Mouse (Mus musculus): ENCODE data around the gene Fat2. TPM values are rescaled to one million over a fixed set of nuclear protein-coding genes. Genes with fewer than 3 reads are reported as not detected.

Fat2 gene
- total RNA-seq, 2 experiments from 2014 or later = not detected

DNA sequence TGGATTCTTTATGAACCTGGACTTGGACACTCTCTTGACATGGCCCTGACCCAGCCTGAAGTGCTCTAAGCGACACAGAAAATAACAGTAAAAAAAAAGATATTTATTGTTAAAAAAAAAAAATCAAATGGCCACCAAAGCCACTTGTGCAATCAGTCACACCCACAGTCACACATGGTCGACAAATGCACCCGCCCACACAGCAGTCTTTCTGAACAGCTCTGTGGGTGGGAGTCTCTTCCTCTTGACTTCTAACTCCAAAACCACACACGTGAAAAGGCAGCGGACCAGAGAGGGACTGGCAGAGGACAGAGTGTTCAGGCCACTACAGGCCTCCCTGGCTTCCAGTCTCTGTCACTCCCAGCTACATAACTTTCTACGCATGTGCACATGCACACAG, 85.8 kb downstream of the Fat2 start:
- no peak for ATAC-seq (ENCODE audit: poor library complexity, severe bottlenecking)

- peak; percentile 94 for ATAC-seq (ENCODE audit: poor library complexity, severe bottlenecking)
Measured at GRCm38 (mm10) chr11:55240556-55240955, 95.8 kb downstream of the Fat2 start.

GRCm38 (mm10) chr11:55239496-55239895, 96.9 kb downstream of the Fat2 start:
- no peak for ATAC-seq (ENCODE audit: poor library complexity, severe bottlenecking)

- ATAC-seq (ENCODE audit: poor library complexity, severe bottlenecking) = no peak
Measured at GRCm38 (mm10) chr11:55236815-55237214, 99.5 kb downstream of the Fat2 start.

GRCm38 (mm10) chr11:55234791-55235190, 101.6 kb downstream of the Fat2 start:
- no peak for ATAC-seq (ENCODE audit: poor library complexity, severe bottlenecking)

DNA sequence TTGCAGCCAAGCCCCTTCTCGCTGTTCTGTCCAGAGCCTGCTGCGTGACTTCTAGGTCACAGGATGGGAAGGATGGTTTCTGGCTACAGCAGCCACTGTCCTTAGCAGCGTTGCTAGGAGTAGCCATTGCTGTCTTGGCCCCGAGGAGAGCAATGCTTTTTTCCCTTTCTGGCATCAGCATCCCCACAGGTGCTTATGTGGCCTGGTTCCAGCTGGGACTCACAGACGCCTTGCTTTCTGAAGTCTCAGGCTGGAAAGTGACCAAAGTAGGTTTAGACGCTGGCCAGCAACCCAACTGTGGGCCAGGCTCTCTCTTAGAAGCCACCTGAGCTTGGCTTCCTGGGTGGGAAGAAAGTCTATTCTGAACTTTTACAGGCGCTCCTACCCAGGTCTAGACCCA, 102.1 kb downstream of the Fat2 start:
- no peak for ATAC-seq (ENCODE audit: poor library complexity, severe bottlenecking)

DNA sequence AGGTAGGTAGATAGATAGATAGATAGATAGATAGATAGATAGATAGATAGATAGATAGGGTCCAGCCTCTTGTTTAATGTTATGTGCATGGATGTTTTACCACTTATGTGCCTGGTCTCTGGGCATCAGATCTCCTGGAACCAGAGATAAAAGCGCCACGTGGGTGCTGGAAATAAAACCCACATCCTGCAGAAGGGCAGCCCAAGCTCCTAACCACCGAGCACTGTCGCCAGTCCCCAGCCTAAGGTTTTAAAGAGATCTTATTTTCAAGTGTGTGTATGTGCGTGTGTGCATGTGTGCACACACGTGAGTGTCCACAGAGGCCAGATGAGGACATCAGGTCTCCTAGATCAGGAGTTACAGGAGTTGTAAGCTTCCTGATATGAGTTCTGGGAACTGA, 105.3 kb downstream of the Fat2 start:
- ATAC-seq (ENCODE audit: poor library complexity, severe bottlenecking) = no peak

- ATAC-seq (ENCODE audit: poor library complexity, severe bottlenecking) = no peak
Measured at GRCm38 (mm10) chr11:55221306-55221705, 115.1 kb downstream of the Fat2 start.

DNA sequence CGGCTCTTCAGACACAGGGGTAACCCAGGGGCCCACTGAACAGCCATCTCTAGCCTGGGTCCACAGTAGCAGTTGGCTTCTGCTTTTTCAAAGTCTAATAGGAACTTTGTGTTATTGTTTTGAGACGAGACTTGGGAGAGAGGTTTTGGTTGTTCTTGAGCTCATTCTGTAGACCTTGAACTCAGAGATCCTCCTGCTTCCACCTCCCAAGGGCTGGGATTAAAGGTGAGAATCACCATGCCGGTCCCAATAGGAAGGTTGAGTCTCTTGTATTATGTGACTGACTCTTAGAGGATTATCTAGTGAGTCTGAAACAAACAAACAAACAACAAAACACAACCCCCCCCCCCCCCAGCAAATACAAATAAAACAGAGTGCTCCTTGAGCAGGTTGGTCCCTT, 117.9 kb downstream of the Fat2 start:
- no peak for ATAC-seq (ENCODE audit: poor library complexity, severe bottlenecking)

- no peak for ATAC-seq (ENCODE audit: poor library complexity, severe bottlenecking)
Measured at GRCm38 (mm10) chr11:55217880-55218279, 118.5 kb downstream of the Fat2 start.

GRCm38 (mm10) chr11:55217418-55217817, 118.9 kb downstream of the Fat2 start:
- no peak for ATAC-seq (ENCODE audit: poor library complexity, severe bottlenecking)

- no peak for ATAC-seq (ENCODE audit: poor library complexity, severe bottlenecking)
Measured at GRCm38 (mm10) chr11:55216830-55217229, 119.5 kb downstream of the Fat2 start.

GRCm38 (mm10) chr11:55216061-55216460, 120.3 kb downstream of the Fat2 start:
- ATAC-seq (ENCODE audit: poor library complexity, severe bottlenecking) = no peak

- no peak for ATAC-seq (ENCODE audit: poor library complexity, severe bottlenecking)
Measured at GRCm38 (mm10) chr11:55214978-55215377, 121.4 kb downstream of the Fat2 start.

GRCm38 (mm10) chr11:55214161-55214560, 122.2 kb downstream of the Fat2 start:
- no peak for ATAC-seq (ENCODE audit: poor library complexity, severe bottlenecking)

DNA sequence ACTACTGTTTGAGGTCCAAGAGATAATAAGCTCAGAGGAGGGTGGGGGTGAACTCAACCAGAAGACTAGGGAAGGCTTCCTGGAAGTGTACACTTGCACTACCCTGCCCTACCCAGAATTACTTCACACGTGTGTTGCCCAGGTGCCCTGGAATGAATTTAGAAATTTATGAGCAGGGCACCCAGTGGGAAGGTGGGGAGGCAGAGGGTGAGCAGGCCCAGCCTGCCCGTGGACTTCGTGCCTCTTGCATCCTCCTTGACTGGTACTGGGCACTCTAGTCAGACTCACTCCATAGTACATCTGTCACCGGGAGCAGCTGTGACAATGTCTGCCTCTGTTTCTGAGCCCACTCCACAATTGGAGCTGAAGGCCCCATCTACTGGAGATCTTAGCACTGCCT, 122.8 kb downstream of the Fat2 start:
- ATAC-seq (ENCODE audit: poor library complexity, severe bottlenecking) = no peak

- peak; percentile 71 for ATAC-seq (ENCODE audit: poor library complexity, severe bottlenecking)
Measured at GRCm38 (mm10) chr11:55209626-55210353, 126.6 kb downstream of the Fat2 start.

GRCm38 (mm10) chr11:55209032-55209431, 127.3 kb downstream of the Fat2 start:
- no peak for ATAC-seq (ENCODE audit: poor library complexity, severe bottlenecking)

DNA sequence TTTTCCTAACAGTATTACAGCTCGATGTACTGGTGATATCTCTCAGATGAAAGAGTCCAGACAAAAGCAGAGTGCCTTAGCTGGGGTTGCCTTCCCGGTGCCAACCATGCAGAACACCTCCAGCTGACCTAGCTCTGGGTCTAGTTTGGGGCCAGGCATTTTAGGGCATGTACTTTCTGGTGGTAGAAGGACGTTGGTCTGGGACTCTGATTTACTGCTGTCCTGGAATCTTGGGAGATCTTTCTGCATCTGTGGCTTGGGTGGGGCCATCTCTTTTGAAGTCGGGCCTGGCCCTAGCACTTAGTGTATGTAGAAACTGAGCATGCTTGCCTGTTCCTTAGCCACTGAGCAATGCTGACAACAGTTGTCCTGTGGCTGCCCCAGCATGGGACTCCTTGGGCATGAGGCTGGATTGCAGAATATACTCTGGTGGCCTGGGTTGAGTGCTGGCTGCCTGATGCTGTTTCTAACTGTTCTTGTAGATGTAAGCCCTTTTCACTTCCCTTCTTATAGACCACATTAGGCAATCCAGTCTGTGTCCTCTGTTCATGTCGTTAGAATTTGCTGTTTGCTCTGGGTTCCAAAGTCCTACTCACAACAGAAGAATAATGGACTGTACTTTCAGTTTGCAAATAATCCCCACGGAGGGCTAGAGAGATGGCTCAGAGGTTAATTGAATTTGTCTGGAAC, 128.2 kb downstream of the Fat2 start:
- ATAC-seq (ENCODE audit: poor library complexity, severe bottlenecking) = peak; percentile 64

GRCm38 (mm10) chr11:55204602-55205001, 131.8 kb downstream of the Fat2 start:
- ATAC-seq (ENCODE audit: poor library complexity, severe bottlenecking) = peak; percentile 10; the same call in 1 of the 2 replicates

DNA sequence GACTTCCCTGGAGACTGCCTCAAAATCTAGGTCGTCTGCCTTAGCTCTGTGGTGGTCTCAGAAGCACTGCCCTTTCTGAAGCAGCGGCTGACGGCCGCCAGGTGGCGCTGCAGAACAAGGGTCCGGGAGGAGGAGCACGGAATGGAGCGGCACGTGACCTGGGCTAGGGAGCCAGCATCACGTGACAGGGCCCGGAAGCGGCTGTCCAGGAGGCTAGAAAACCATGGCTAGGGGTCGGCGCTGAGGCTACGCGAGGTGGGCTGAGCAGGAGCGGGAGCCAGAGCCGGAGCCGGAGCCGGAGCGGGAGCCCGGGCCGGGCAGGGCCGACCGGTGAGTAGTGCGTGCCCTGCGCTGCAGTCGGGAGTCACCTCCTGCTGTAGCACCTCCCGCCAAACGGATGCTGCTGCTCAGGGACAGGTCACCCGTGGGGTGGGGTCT, 132.2 kb downstream of the Fat2 start, which contains the start of gene Slc36a1:
TSS of gene Slc36a1 (plus strand) at position 192 of the 438 bp plus-strand sequence.
- ATAC-seq (ENCODE audit: poor library complexity, severe bottlenecking) = peak; percentile 80

All from megakaryocyte, adult 5-6 weeks (primary cell).